Mouse (Mus musculus) E14TG2a.4 (cell line): ENCODE measurements at regions not wholly inside any gene's neighbourhood (a gene's known extent, or its start where the extent isn't known, plus 50 kb on each side); places are given as distances from the start of the nearest gene placed in this dataset.
"Not testable (repeated sequence)": the region's sequence is repeated elsewhere in the genome, so short reads cannot be mapped to it uniquely, and the experiment has no call there.

Experiments
- H3K27me3 ChIP-seq: 2 replicates; pipeline ENCODE4 v1.6.1; 2014; ENCODE audit warnings: low read length, control low read depth; ENCODE audit not compliant: insufficient read depth
- H3K36me3 ChIP-seq: 2 replicates; pipeline ENCODE4 v1.6.1; 2014; ENCODE audit warnings: low read length, control low read depth; ENCODE audit not compliant: insufficient read depth
- H3K4me1 ChIP-seq: replicated peaks from 2 replicates; pipeline ENCODE4 v1.6.1; 2014; ENCODE audit warnings: low read depth, low read length, control low read depth
- H3K4me3 ChIP-seq: replicated peaks from 2 replicates; pipeline ENCODE4 v1.5.1; 2014; ENCODE audit warnings: mild to moderate bottlenecking, low read length
- H3K9me3 ChIP-seq: 2 replicates; pipeline ENCODE4 v1.6.1; 2014; ENCODE audit warnings: low read length, control low read depth
- CTCF ChIP-seq: conservative IDR thresholded peaks from 2 replicates; pipeline ENCODE4 v1.5.1; 2014; ENCODE audit warnings: low read length
- NANOG ChIP-seq: IDR thresholded peaks from 2 replicates; pipeline ENCODE4 v1.6.1; 2014; ENCODE audit warnings: borderline replicate concordance, low read length, mixed read lengths
- POU5F1 ChIP-seq: IDR thresholded peaks from 2 replicates; pipeline ENCODE4 v1.6.1; 2014; ENCODE audit warnings: low read length, borderline replicate concordance

- Histone ChIP-seq H3K27me3 (peaks cover 2% of the 10 kb centered on the region; the same call in 1 of the 2 replicates), H3K4me3 (no peak overlapping the region), H3K4me1 (peaks cover 7% of the 10 kb centered on the region), H3K36me3 (no peaks in the 10 kb centered on the region), H3K9me3 (peaks cover 9% of the 10 kb centered on the region)
- TF ChIP-seq NANOG (no peak), CTCF (no peak), POU5F1 (no peak)
Observed at GRCm38 (mm10) chr17:60966401-60966800, 1914.7 kb downstream of the Efna5 start.

- peaks cover 2% of the 10 kb centered on the region; the same call in 1 of the 2 replicates for H3K27me3 ChIP-seq
- H3K36me3 ChIP-seq, result no peaks in the 10 kb centered on the region
- TF ChIP-seq CTCF (no peak), POU5F1 (no peak), NANOG (peak; percentile 89)
- H3K9me3 ChIP-seq, result peaks cover 12% of the 10 kb centered on the region
- peaks cover 7% of the 10 kb centered on the region for H3K4me1 ChIP-seq
- H3K4me3 ChIP-seq, result no peak overlapping the region
Observed at GRCm38 (mm10) chr17:60965660-60966059, 1915.5 kb downstream of the Efna5 start.

GRCm38 (mm10) chr17:60951464-60951863 is 1929.7 kb downstream of the Efna5 start:
- H3K4me1 ChIP-seq, result no peaks in the 10 kb centered on the region
- H3K27me3 ChIP-seq, result no peaks in the 10 kb centered on the region
- no peak for TF ChIP-seq CTCF
- TF ChIP-seq NANOG, result no peak
- no peak for TF ChIP-seq POU5F1
- H3K9me3 ChIP-seq, result no peaks in the 10 kb centered on the region
- no peaks in the 10 kb centered on the region for H3K36me3 ChIP-seq
- H3K4me3 ChIP-seq, result no peak overlapping the region

GRCm38 (mm10) chr17:60937754-60938508 is 1924.8 kb upstream of the Nudt12 start:
- Histone ChIP-seq H3K4me3 (no peak overlapping the region), H3K27me3 (no peaks in the 10 kb centered on the region), H3K4me1 (no peaks in the 10 kb centered on the region), H3K36me3 (no peaks in the 10 kb centered on the region), H3K9me3 (no peaks in the 10 kb centered on the region)
- no peak for TF ChIP-seq CTCF
- TF ChIP-seq POU5F1, result no peak
- TF ChIP-seq NANOG, result no peak

GRCm38 (mm10) chr17:60934223-60934622 is 1921.1 kb upstream of the Nudt12 start:
- no peaks in the 10 kb centered on the region for H3K4me1 ChIP-seq
- H3K4me3 ChIP-seq, result no peak overlapping the region
- H3K9me3 ChIP-seq, result no peaks in the 10 kb centered on the region
- H3K27me3 ChIP-seq, result no peaks in the 10 kb centered on the region
- TF ChIP-seq CTCF (no peak), POU5F1 (no peak), NANOG (no peak)
- H3K36me3 ChIP-seq, result no peaks in the 10 kb centered on the region

- Histone ChIP-seq H3K4me1 (no peaks in the 10 kb centered on the region), H3K27me3 (no peaks in the 10 kb centered on the region), H3K36me3 (no peaks in the 10 kb centered on the region), H3K9me3 (no peaks in the 10 kb centered on the region), H3K4me3 (no peak overlapping the region)
- no peak for TF ChIP-seq NANOG
- TF ChIP-seq CTCF, result no peak
- no peak for TF ChIP-seq POU5F1
Observed at GRCm38 (mm10) chr17:60925822-60926383, 1912.7 kb upstream of the Nudt12 start.

GRCm38 (mm10) chr17:60882721-60883120 is 1869.5 kb upstream of the Nudt12 start:
- H3K27me3 ChIP-seq, H3K36me3 ChIP-seq, H3K4me1 ChIP-seq, H3K4me3 ChIP-seq, H3K9me3 ChIP-seq: not testable (repeated sequence)

GRCm38 (mm10) chr17:60857445-60857844 is 1844.3 kb upstream of the Nudt12 start:
- H3K4me1 ChIP-seq, result no peaks in the 10 kb centered on the region
- H3K27me3 ChIP-seq, result no peaks in the 10 kb centered on the region
- no peaks in the 10 kb centered on the region for H3K9me3 ChIP-seq
- H3K4me3 ChIP-seq, result no peak overlapping the region
- H3K36me3 ChIP-seq, result no peaks in the 10 kb centered on the region
- no peak for TF ChIP-seq POU5F1
- TF ChIP-seq NANOG, result no peak
- no peak for TF ChIP-seq CTCF

GRCm38 (mm10) chr17:60854659-60855058 is 1841.5 kb upstream of the Nudt12 start:
- H3K36me3 ChIP-seq, result no peaks in the 10 kb centered on the region
- no peak for TF ChIP-seq NANOG
- TF ChIP-seq POU5F1, result no peak
- no peak for TF ChIP-seq CTCF
- H3K4me3 ChIP-seq, result no peak overlapping the region
- H3K4me1 ChIP-seq, result no peaks in the 10 kb centered on the region
- no peaks in the 10 kb centered on the region for H3K9me3 ChIP-seq
- H3K27me3 ChIP-seq, result no peaks in the 10 kb centered on the region

- H3K36me3 ChIP-seq, H3K9me3 ChIP-seq: not testable (repeated sequence)
Observed at GRCm38 (mm10) chr17:60838794-60839193, 1825.6 kb upstream of the Nudt12 start.

More at GRCm38 (mm10) chr17:60838794-60839193, 1825.6 kb upstream of the Nudt12 start:
- not testable (repeated sequence) for H3K27me3 ChIP-seq, H3K4me1 ChIP-seq, H3K4me3 ChIP-seq
